Mouse (Mus musculus) C2C12 (cell line): ENCODE measurements around the gene Pknox1. TPM values are rescaled to one million over a fixed set of nuclear protein-coding genes. Genes with fewer than 3 reads are reported as not detected.
"Not testable (repeated sequence)": the region's sequence is repeated elsewhere in the genome, so short reads cannot be mapped to it uniquely, and the experiment has no call there.

Experiments
- H3K27me3 ChIP-seq: one replicate; pipeline ENCODE4 v1.6.1; 2011; ENCODE audit not compliant: control insufficient read depth, insufficient read depth, insufficient read length
- H3K36me3 ChIP-seq: one replicate; pipeline ENCODE4 v1.6.1; 2011; ENCODE audit not compliant: control insufficient read depth, insufficient read depth
- H3K4me3 ChIP-seq: one replicate; pipeline ENCODE4 v1.5.1; 2011; ENCODE audit warnings: mild to moderate bottlenecking, control low read depth; ENCODE audit not compliant: poor library complexity, insufficient read depth, severe bottlenecking
- H3K79me2 ChIP-seq: one replicate; pipeline ENCODE4 v1.6.1; 2011; ENCODE audit not compliant: control insufficient read depth, insufficient read depth
- H3K79me3 ChIP-seq: one replicate; pipeline ENCODE4 v1.6.1; 2011; ENCODE audit warnings: low read depth, control low read depth
- H3ac ChIP-seq: one replicate; pipeline ENCODE3; 2011; ENCODE audit warnings: low read depth; ENCODE audit not compliant: control insufficient read depth, insufficient read length
- CEBPB ChIP-seq: IDR thresholded peaks from one replicate; pipeline ENCODE4 v1.6.1; 2011; ENCODE audit warnings: low read depth, mild to moderate bottlenecking, control low read depth, moderate library complexity
- CTCF ChIP-seq: IDR thresholded peaks from one replicate; pipeline ENCODE4 v1.5.1; 2011; ENCODE audit not compliant: control insufficient read depth, insufficient read depth, insufficient read length
- FOSL1 ChIP-seq: IDR thresholded peaks from one replicate; pipeline ENCODE4 v1.8.0; 2011; ENCODE audit warnings: mild to moderate bottlenecking, low read length; ENCODE audit not compliant: poor library complexity, insufficient read depth, severe bottlenecking
- MAX ChIP-seq: IDR thresholded peaks from one replicate; pipeline ENCODE4 v1.6.1; 2011; ENCODE audit warnings: mild to moderate bottlenecking, control low read depth
- MYOD1 ChIP-seq: IDR thresholded peaks from one replicate; pipeline ENCODE4 v1.6.1; 2011; ENCODE audit warnings: low read depth; ENCODE audit not compliant: control insufficient read depth, insufficient read length
- MYOG ChIP-seq: IDR thresholded peaks from one replicate; pipeline ENCODE4 v1.6.1; 2011; ENCODE audit not compliant: control insufficient read depth, insufficient read length; ENCODE audit errors: extremely low read depth
- USF1 ChIP-seq: IDR thresholded peaks from one replicate; pipeline ENCODE4 v1.6.1; 2011; ENCODE audit warnings: low read depth, mild to moderate bottlenecking, control low read depth, moderate library complexity
- polyA plus RNA-seq: library from polyadenylated mRNA; unstranded; fragments of >200 nt; fragmentation: generic; extraction: Trizol; gene quantifications from one replicate; pipeline ENCODE4 v1.2.1, GENCODE M21; 2012; ENCODE audit warnings: missing spikeins

Gene Pknox1
- polyA plus RNA-seq, 1 experiment, result 13.6 TPM

GRCm38 (mm10) chr17:31525114-31525513 lies 39.4 kb upstream of the Pknox1 start:
- TF ChIP-seq MYOG, result no peak
- TF ChIP-seq MYOD1, result no peak
- no peak for TF ChIP-seq USF1
- TF ChIP-seq FOSL1, result no peak
- Histone ChIP-seq H3K4me3 (no peak overlapping the region), H3K79me2 (no peaks in the 10 kb centered on the region), H3ac (no peak overlapping the region), H3K36me3 (peaks cover 11% of the 10 kb centered on the region), H3K27me3 (no peaks in the 10 kb centered on the region), H3K79me3 (no peaks in the 10 kb centered on the region)

- TF ChIP-seq USF1 (no peak), CEBPB (no peak), MYOG (no peak), CTCF (no peak), MAX (no peak), MYOD1 (no peak), FOSL1 (no peak)
- H3K79me2 ChIP-seq, result no peaks in the 10 kb centered on the region
- no peaks in the 10 kb centered on the region for H3K79me3 ChIP-seq
- H3K36me3 ChIP-seq, result peaks cover 11% of the 10 kb centered on the region
- H3K4me3 ChIP-seq, result no peak overlapping the region
- no peak overlapping the region for H3ac ChIP-seq
- H3K27me3 ChIP-seq, result no peaks in the 10 kb centered on the region
Observed at GRCm38 (mm10) chr17:31525816-31526215, 38.7 kb upstream of the Pknox1 start.

- Histone ChIP-seq H3K4me3 (no peak overlapping the region), H3ac (no peak overlapping the region), H3K27me3 (no peaks in the 10 kb centered on the region), H3K79me2 (no peaks in the 10 kb centered on the region), H3K79me3 (no peaks in the 10 kb centered on the region), H3K36me3 (peaks cover 16% of the 10 kb centered on the region)
- no peak for TF ChIP-seq MAX
- no peak for TF ChIP-seq CTCF
- TF ChIP-seq FOSL1, result no peak
- no peak for TF ChIP-seq MYOG
- TF ChIP-seq MYOD1, result no peak
- TF ChIP-seq CEBPB, result no peak
- TF ChIP-seq USF1, result no peak
Observed at GRCm38 (mm10) chr17:31529314-31529713, 35.2 kb upstream of the Pknox1 start.

- Histone ChIP-seq H3K79me2 (no peaks in the 10 kb centered on the region), H3K36me3 (peaks cover 16% of the 10 kb centered on the region)
- TF ChIP-seq MYOD1, result no peak
- no peak for TF ChIP-seq USF1
- TF ChIP-seq CTCF, result no peak
- TF ChIP-seq MYOG, result no peak
- no peak for TF ChIP-seq CEBPB
- no peak for TF ChIP-seq MAX
- no peak for TF ChIP-seq FOSL1
Observed at GRCm38 (mm10) chr17:31531441-31532158, 32.9 kb upstream of the Pknox1 start.

GRCm38 (mm10) chr17:31532331-31532730 lies 32.2 kb upstream of the Pknox1 start:
- not testable (repeated sequence) for H3K4me3 ChIP-seq, H3K79me3 ChIP-seq, H3K79me2 ChIP-seq, H3ac ChIP-seq, H3K27me3 ChIP-seq
- peaks cover 13% of the 10 kb centered on the region for H3K36me3 ChIP-seq

More at GRCm38 (mm10) chr17:31531441-31532158, 32.9 kb upstream of the Pknox1 start:
- Histone ChIP-seq H3K27me3 (no peaks in the 10 kb centered on the region), H3K4me3 (no peak overlapping the region), H3K79me3 (no peaks in the 10 kb centered on the region), H3ac (no peak overlapping the region)

GRCm38 (mm10) chr17:31535358-31535757 lies 29.2 kb upstream of the Pknox1 start:
- H3K4me3 ChIP-seq, result no peak overlapping the region
- TF ChIP-seq CTCF, result no peak
- peak; percentile 7 for TF ChIP-seq USF1
- no peaks in the 10 kb centered on the region for H3K79me2 ChIP-seq
- H3ac ChIP-seq, result no peak overlapping the region
- peaks cover 6% of the 10 kb centered on the region for H3K36me3 ChIP-seq
- H3K27me3 ChIP-seq, result no peaks in the 10 kb centered on the region
- H3K79me3 ChIP-seq, result no peaks in the 10 kb centered on the region
